Mouse (Mus musculus): Measurements from ENCODE around the gene Lpar2.

The Lpar2 gene

DNA sequence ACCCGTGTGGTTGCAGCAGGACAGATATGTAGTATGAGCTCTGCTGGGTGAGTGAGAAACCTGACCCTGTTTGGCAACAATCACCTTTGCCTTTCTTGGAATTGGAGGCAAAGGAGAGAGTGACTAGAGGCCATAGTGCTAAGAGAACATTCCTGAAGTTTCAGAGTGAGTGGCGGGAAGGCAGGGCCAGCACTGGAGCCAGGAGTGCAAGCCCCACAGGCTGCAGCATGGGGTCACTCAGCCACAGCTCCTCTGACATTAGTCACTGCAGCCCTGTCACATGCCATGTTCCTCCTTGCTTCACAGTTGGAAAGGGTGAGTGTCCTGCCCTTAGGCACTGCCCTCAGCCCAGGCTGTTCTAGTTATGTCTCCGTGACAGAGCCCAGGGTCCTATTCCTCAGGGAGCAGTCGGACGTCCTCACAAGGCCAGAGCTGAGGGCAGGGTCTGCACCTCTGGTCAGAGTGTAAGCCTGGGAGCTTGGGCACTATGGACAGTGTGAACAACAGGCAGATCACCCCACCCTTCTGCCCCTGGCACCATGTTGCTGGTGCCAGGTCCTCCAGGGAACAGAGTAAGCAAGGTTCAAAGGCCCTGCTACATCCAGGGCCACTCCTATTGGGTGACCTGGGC, 45.6 kb downstream of the Lpar2 start:
- in situ Hi-C loops (cut with MboI, MseI): no loop called here

DNA sequence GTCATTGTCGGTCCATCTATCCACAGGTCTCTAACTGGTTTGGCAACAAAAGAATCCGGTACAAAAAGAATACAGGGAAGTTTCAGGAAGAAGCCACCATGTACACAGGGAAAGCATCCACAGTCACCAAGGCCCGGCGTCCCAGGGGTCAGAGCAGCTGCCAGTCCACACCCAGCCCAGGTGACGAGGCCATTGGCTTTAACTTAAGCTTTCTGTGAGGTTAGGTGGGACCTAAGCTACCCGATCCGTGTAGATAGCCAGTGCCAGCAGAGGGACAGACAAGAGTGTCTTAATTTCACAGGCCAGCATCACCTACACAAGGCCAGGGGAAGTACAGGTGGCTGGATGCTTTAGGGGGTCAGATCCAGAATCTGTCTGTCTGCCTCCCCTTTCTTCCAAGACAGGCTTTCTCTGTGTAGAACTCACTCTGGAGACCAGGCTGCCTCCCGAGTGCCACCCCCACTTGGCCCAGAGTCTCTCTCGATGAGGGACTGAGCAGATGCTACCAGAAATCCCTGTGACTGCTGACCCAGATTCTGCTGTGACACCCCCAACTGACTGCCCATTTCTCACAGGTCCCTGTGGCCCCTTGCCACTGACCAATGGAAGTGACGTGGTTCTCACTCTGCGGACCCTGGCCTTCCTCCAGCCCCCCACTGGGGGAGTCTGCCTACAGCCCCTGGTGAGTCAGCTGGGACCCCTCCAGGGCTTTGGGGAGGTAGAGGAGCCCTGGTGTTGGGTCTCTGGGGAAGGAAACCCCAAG, 48.0 kb downstream of the Lpar2 start:
- in situ Hi-C loops (cut with MboI, MseI): no loop called here

DNA sequence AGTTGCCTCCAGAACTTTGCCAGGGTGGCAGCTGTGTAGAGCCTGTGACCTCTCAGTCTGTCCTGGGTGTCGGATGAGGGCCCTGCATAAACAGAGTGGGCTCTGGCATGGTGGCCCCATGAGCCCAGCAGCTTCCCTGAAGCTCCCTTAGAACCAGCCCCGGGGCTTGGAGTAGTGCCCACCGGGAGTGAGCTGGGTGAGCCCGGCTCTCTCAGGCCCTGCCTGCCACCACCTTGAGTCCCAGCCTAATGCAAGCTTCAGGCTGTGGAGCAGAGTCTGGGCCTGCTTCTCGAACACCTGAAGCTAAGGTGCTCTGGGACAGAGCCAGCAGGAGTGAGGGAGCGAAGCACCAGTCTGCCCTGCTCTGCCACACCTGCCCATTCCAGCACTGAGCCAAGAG, 48.7 kb downstream of the Lpar2 start:
- in situ Hi-C loops (cut with MboI, MseI): no loop called here

DNA sequence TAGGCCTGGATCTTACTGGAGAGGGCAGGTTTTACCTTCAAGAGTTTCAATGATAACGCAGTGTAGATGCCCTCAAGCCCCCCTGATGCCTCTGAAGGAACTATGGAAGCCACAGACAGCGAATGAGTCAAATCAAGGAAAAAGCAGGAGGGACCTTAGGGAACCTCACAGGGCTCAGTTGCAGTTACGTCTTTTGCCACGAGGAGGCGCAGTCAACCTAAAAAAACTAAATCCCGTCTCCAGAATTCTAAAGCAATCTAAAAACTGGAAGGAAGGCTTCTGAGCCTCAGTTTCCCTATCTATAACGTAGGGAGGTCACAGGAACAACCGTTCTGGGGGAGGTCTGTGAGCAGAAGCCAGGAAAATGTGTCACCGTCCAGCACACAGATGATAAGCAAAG, 51.9 kb downstream of the Lpar2 start:
- in situ Hi-C loops (cut with MboI, MseI): no loop called here

DNA sequence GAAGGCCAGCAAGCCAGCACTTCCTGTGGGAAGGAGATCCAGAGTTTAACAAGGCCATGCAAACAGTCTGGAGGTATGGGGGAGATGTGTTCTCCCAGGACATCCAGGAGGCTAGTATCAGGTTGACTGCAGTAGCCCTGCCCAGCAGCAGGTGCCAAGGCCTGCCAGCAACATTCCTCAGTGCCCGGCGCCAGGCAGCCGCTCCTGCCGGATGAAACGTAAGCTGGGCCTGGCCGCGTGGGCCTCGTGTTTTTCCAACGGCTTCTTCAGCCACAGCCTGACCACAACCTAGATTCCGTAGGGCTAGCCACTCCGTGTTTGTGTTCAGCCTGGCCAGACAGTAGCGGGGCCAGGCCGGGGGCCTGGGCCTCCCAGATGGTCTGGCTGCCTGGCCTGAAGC, 52.4 kb downstream of the Lpar2 start:
- in situ Hi-C loops (cut with MboI, MseI): no loop called here

DNA sequence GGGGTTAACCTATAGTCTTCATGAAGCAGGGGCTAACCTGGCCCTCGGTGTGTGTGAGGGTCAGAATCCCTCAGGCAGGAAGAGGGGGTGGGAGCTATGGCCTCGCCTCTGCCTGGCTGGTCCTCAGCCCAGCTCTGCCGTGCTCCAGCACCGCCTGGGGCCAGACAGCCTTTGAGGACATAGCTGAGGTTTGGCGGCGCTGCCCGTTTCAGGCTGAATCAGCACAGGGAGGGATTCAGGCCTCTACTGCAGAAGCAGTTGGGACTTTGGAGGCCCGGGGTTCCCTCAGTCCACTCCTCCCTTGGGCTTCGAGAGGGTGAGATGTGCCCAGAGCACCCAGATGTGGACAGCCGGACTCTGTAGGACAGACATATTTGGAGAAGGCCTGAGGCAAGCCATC, 53.9 kb downstream of the Lpar2 start:
- in situ Hi-C loops (cut with MboI, MseI): no loop called here

DNA sequence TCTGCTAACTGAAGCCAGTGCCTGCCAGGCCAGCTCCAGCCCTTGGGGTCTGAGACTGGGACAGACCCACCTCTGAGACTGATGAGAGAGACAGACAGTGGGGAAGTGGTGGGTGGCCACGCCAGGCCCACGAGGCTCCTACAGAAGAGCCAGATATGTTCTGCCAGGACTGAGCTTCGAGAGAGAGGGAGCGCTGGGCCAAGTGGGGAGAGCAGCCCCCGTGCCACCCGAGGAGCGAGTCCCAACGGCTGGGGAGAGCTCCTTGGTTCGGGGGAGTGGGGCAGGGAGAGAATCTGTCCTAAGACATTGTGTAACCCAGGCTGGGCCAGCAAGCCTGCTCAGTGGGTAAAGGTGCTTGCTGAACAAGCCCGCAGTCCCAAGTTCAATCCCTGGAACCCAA, 54.7 kb downstream of the Lpar2 start:
- in situ Hi-C loops (cut with MboI, MseI): no loop called here

DNA sequence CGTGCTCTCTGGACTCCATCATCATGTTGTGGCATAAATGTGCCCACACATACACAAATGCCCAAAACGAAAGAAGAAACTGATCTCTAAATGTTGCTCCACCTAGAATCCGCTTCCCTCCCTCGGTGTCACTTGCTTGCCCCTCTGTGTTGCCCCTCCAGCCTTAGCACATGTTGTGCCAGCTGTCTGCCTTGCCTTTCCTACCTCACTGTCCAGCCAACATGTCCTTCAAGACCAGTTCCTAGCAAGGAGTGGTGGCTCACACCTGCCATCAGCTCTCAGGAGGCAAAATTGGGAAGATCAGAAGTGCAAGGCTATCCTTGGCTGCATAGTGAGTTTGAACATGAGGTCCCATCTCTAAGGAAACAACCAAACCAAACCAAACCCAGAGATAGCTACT, 55.2 kb downstream of the Lpar2 start:
- in situ Hi-C loops (cut with MboI, MseI): no loop called here

DNA sequence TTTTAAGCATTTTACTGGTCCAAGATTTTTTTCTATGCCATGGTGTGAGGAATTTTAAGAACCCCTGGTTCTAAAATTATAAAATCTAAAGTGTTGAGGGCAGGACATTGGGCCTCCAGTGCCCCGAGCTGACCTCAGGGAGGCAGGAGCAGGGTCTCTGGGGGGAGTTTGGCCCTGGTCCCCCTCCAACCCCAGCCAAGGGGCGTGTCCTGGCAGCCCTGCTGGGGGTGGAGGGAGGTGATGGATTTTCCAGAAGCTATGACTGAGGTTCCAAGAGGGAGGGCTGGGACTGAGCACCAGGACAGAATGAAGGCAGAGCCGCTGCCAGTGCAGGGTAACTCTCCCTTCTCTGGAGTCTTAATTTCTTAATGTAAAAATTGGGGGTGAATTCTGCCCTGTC, 55.8 kb downstream of the Lpar2 start:
- in situ Hi-C loops (cut with MboI, MseI): no loop called here

DNA sequence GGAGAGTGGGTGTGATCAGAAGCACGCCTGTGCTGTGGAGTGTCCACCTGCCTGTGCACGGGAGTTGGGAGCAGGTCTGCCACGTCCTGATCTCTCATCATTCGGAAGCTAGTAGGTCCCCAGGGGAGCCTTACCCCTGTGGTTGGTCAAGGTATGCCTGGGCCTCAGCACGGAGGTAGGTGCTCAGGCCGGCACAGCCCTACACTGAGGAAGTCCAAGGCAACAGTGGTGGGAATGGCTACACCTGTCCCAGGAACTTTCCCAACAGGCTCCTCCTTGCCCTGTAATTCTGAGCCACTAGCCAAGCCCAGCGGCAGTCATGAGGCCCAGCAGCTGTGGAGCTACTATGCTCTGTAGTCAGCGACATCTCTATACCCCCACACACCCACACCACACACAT, 57.4 kb downstream of the Lpar2 start:
- in situ Hi-C loops (cut with MboI, MseI): no loop called here

Data from regulatory T cell (primary cell).